Mouse (Mus musculus): ENCODE measurements around the gene Rnf39. TPM values are rescaled to one million over a fixed set of nuclear protein-coding genes. Genes with fewer than 3 reads are reported as not detected.

Rnf39 gene
- total and polyA plus RNA-seq, 3 experiments = 0.18 TPM; not detected in 2

- TF ChIP-seq SIN3A (IDR thresholded peaks at IDR 0.05; ENCODE audit: low read length) (peak; percentile 82), MAFK (IDR thresholded peaks at IDR 0.05; ENCODE audit: borderline replicate concordance, low read depth, low read length) (no peak), SMC3 (IDR thresholded peaks at IDR 0.05; ENCODE audit: low read depth, low read length) (no peak)
These were observed 15.5 kb downstream of the Rnf39 start, which contains the start of the genes Znrd1 and Znrd1as (continued) for GRCm38 (mm10) chr17:36957999-36958743.

- H3K36me3 ChIP-seq (ENCODE audit: control insufficient read depth in 1 of 2, insufficient read depth in 2 of 2, low read length in 2 of 2) = no peaks in the 10 kb centered on the region
- DNase-seq (ENCODE audit: low read depth, low spot score) = no peak
- H3K27ac ChIP-seq (ENCODE audit: control insufficient read depth, low read depth, low read length) = no peak overlapping the region
- H3K79me2 ChIP-seq (ENCODE audit: control insufficient read depth, insufficient read depth, low read length, poor library complexity) = no peaks in the 10 kb centered on the region
- peak overlapping the region; percentile 62 to 70 for H3K4me3 ChIP-seq (ENCODE audit: control insufficient read depth in 1 of 2, insufficient read depth in 1 of 2, low read depth in 2 of 2, low read length in 2 of 2)
- TF ChIP-seq TCF12 (IDR thresholded peaks at IDR 0.05; ENCODE audit: low read depth, low read length) (no peak), ZMIZ1 (IDR thresholded peaks at IDR 0.05; ENCODE audit: low read depth, low read length) (no peak), MAFK (IDR thresholded peaks at IDR 0.05; ENCODE audit: borderline replicate concordance, low read depth, low read length) (no peak), MAZ (IDR thresholded peaks at IDR 0.05; ENCODE audit: low read depth, low read length) (no peak), MYC (IDR thresholded peaks at IDR 0.05; ENCODE audit: low read depth, low read length) (no peak), POLR2AphosphoS5 (IDR thresholded peaks at IDR 0.05; ENCODE audit: borderline replicate concordance, low read depth, low read length) (no peak)
- H3K9me3 ChIP-seq (replicated peaks; ENCODE audit: insufficient read depth, low read length) = no peaks in the 10 kb centered on the region
- peak overlapping the region; percentile 54 for H3K9ac ChIP-seq (ENCODE audit: control insufficient read depth, low read depth, low read length, poor library complexity, severe bottlenecking)
- H3K4me1 ChIP-seq (ENCODE audit: control insufficient read depth in 1 of 2, insufficient read depth in 2 of 2, low read length in 2 of 2) = no peaks in the 10 kb centered on the region; a peak in 1 of 4 replicates
- no peaks in the 10 kb centered on the region; a peak in 1 of 4 replicates for H3K27me3 ChIP-seq (ENCODE audit: control insufficient read depth in 1 of 2, insufficient read depth in 2 of 2, low read length in 2 of 2)
These were observed 16.2 kb downstream of the Rnf39 start for GRCm38 (mm10) chr17:36958884-36959283.

GRCm38 (mm10) chr17:36961125-36961524, 18.4 kb downstream of the Rnf39 start:
- Histone ChIP-seq H3K4me3 (ENCODE audit: control insufficient read depth in 1 of 2, insufficient read depth in 1 of 2, low read depth in 2 of 2, low read length in 2 of 2) (no peak overlapping the region), H3K27me3 (ENCODE audit: control insufficient read depth in 1 of 2, insufficient read depth in 2 of 2, low read length in 2 of 2) (no peaks in the 10 kb centered on the region; a peak in 1 of 4 replicates), H3K9me3 (replicated peaks; ENCODE audit: insufficient read depth, low read length) (no peaks in the 10 kb centered on the region), H3K9ac (ENCODE audit: control insufficient read depth, low read depth, low read length, poor library complexity, severe bottlenecking) (no peak overlapping the region), H3K27ac (ENCODE audit: control insufficient read depth, low read depth, low read length) (no peak overlapping the region), H3K79me2 (ENCODE audit: control insufficient read depth, insufficient read depth, low read length, poor library complexity) (no peaks in the 10 kb centered on the region), H3K36me3 (ENCODE audit: control insufficient read depth in 1 of 2, insufficient read depth in 2 of 2, low read length in 2 of 2) (no peaks in the 10 kb centered on the region), H3K4me1 (ENCODE audit: control insufficient read depth in 1 of 2, insufficient read depth in 2 of 2, low read length in 2 of 2) (no peaks in the 10 kb centered on the region; a peak in 1 of 4 replicates)
- DNase-seq (ENCODE audit: low read depth, low spot score) = peak; percentile 14
- TF ChIP-seq MAZ (IDR thresholded peaks at IDR 0.05; ENCODE audit: low read depth, low read length) = no peak
- no peak for TF ChIP-seq MEF2A (IDR thresholded peaks at IDR 0.05; ENCODE audit: extremely low read depth, insufficient replicate concordance, low read depth, low read length, poor library complexity, severe bottlenecking)
- TF ChIP-seq ELF1 (IDR thresholded peaks at IDR 0.05; ENCODE audit: low read depth, low read length) = no peak
- TF ChIP-seq POLR2A (IDR thresholded peaks at IDR 0.05; ENCODE audit: control insufficient read depth in 1 of 2, insufficient read depth in 1 of 2, low read depth in 1 of 2, low read length in 2 of 2, poor library complexity in 1 of 2) = no peak
- no peak for TF ChIP-seq TAL1 (IDR thresholded peaks at IDR 0.05; ENCODE audit: low read length)
- no peak for TF ChIP-seq SIN3A (IDR thresholded peaks at IDR 0.05; ENCODE audit: low read length)
- no peak for TF ChIP-seq RAD21 (IDR thresholded peaks at IDR 0.05; ENCODE audit: low read depth, low read length)
- no peak for TF ChIP-seq HCFC1 (IDR thresholded peaks at IDR 0.05; ENCODE audit: low read depth, low read length)
- no peak for TF ChIP-seq CHD2 (IDR thresholded peaks at IDR 0.05; ENCODE audit: low read length)
- no peak for TF ChIP-seq RCOR1 (IDR thresholded peaks at IDR 0.05; ENCODE audit: low read depth, low read length)
- TF ChIP-seq EP300 (IDR thresholded peaks at IDR 0.05; ENCODE audit: low read depth in 1 of 2, low read length in 2 of 2) = no peak
- no peak for TF ChIP-seq ZC3H11A (IDR thresholded peaks at IDR 0.05; ENCODE audit: low read depth, low read length)
- no peak for TF ChIP-seq MXI1 (IDR thresholded peaks at IDR 0.05; ENCODE audit: low read depth, low read length)

Measured in MEL (cell line).